Mouse (Mus musculus) E14TG2a.4 (cell line): ENCODE results near the gene Pltp.

Experiments
- CTCF ChIP-seq: conservative IDR thresholded peaks from 2 replicates; pipeline ENCODE4 v1.5.1; 2014; ENCODE audit warnings: low read length
- POU5F1 ChIP-seq: IDR thresholded peaks from 2 replicates; pipeline ENCODE4 v1.6.1; 2014; ENCODE audit warnings: low read length, borderline replicate concordance

DNA sequence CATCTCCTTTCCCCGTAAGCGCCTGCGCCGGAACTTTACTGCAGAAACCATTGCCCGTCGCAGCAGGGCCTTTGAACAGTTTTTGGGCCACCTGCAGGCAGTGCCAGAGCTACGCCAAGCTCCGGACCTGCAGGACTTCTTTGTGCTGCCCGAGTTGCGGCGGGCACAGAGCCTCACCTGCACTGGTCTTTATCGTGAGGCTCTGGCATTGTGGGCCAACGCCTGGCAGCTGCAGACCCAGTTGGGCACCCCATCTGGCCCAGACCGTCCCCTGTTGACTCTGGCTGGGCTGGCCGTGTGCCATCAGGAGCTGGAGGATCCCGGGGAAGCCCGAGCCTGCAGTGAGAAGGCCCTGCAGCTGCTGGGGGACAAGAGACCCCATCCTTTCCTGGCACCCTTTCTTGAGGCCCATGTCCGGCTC, 65.7 kb downstream of the Pltp start:
- TF ChIP-seq POU5F1 (no peak), CTCF (no peak)
